Mouse (Mus musculus): ENCODE measurements around the gene 1700001C19Rik.

- TF ChIP-seq GATA1 (IDR thresholded peaks at IDR 0.05; ENCODE audit: borderline replicate concordance, low read length) (no peak), FLI1 (IDR thresholded peaks at IDR 0.05; ENCODE audit: low read length) (no peak)
These were observed 38.5 kb upstream of the 1700001C19Rik start for GRCm38 (mm10) chr17:47475714-47476113.

All from megakaryocyte, embryonic 14.5 days (primary cell).